In genomic region chr13:93309295-93309694, GRCm38 (mm10) we compare ENCODE assay signal across 22 mouse cellular contexts. TPM values are rescaled to one million over a fixed set of nuclear protein-coding genes. Genes with fewer than 3 reads are reported as not detected.
A peak's percentile ranks its signal among the peaks of the same experiment; 100 is the strongest.
DNase-seq lines count a peak whose midpoint lies in the region; ATAC-seq and TF ChIP-seq lines count a peak whose summit lies in the region.
"Had no signal": no experiment of that assay in that cellular context is flagged by ENCODE, and none has a peak within 500 bp of the region (broad histone marks: within the 10 kb centered on the region; RNA-seq: fewer than 3 reads in every experiment).

No protein-coding gene starts in this region.

- TF ChIP-seq CTCF in liver, adult 2 months (IDR thresholded peaks at IDR 0.05; ENCODE audit: low read depth, low read length): no peak
- TF ChIP-seq CTCF in liver, postnatal 0 days (IDR thresholded peaks at IDR 0.05; ENCODE audit: low read depth): no peak
- no peak for TF ChIP-seq CTCF in hindbrain, postnatal 0 days (IDR thresholded peaks at IDR 0.05; ENCODE audit: low read depth)

- no peaks in the 10 kb centered on the region for H3K36me3 ChIP-seq in forebrain, embryonic 16.5 days (ENCODE audit: control insufficient read depth, insufficient read depth)
- no peaks in the 10 kb centered on the region for H3K36me3 ChIP-seq in forebrain, embryonic 10.5 days (replicated peaks)
- no peaks in the 10 kb centered on the region for H3K36me3 ChIP-seq in heart, embryonic 12.5 days
- no peaks in the 10 kb centered on the region for H3K36me3 ChIP-seq in liver, adult 2 months (ENCODE audit: control insufficient read depth, insufficient read depth, low read length)
- H3K36me3 ChIP-seq in liver, postnatal 0 days (replicated peaks; ENCODE audit: insufficient read depth, low read length): no peaks in the 10 kb centered on the region
- no peaks in the 10 kb centered on the region for H3K36me3 ChIP-seq in hindbrain, postnatal 0 days (ENCODE audit: insufficient read depth, low read length)
- no peaks in the 10 kb centered on the region for H3K36me3 ChIP-seq in embryonic facial prominence, embryonic 10.5 days (replicated peaks)
- H3K36me3 ChIP-seq: embryonic facial prominence, embryonic 15.5 days had no signal

- TF ChIP-seq POLR2A in liver, adult 2 months (IDR thresholded peaks at IDR 0.05; ENCODE audit: extremely low read depth, insufficient read depth, low read length): no peak

- WGBS in forebrain, embryonic 16.5 days: 74% methylated on average over 1 of the region's 1 CpGs
- whole genome bisulfite sequencing in forebrain, embryonic 10.5 days: 84% methylated on average over 1 of the region's 1 CpGs
- 5% methylated on average over 1 of the region's 1 CpGs for WGBS in heart, embryonic 12.5 days
- WGBS in liver, adult 2 months: 28% methylated on average over 1 of the region's 1 CpGs
- WGBS in liver, postnatal 0 days (ENCODE audit: insufficient replicate concordance): 29% methylated on average over 1 of the region's 1 CpGs
- 69% methylated on average over 1 of the region's 1 CpGs for WGBS in hindbrain, postnatal 0 days
- 74% methylated on average over 1 of the region's 1 CpGs for WGBS in embryonic facial prominence, embryonic 10.5 days

- no peak for ATAC-seq in forebrain, embryonic 16.5 days
- ATAC-seq in heart, embryonic 12.5 days (ENCODE audit: insufficient number of reproducible peaks, low FRiP score): no peak
- no peak for ATAC-seq in liver, postnatal 0 days
- ATAC-seq in hindbrain, postnatal 0 days: no peak
- ATAC-seq: CD4-positive, CD25-positive, alpha-beta regulatory T cell, adult 4 months; inflammation-experienced regulatory T-cells, adult 6 months had no signal

- no peaks in the 10 kb centered on the region for H3K9me3 ChIP-seq in forebrain, embryonic 16.5 days (ENCODE audit: control insufficient read depth, low read length)
- H3K9me3 ChIP-seq in forebrain, embryonic 10.5 days: no peaks in the 10 kb centered on the region
- H3K9me3 ChIP-seq in heart, embryonic 12.5 days (replicated peaks): no peaks in the 10 kb centered on the region
- H3K9me3 ChIP-seq in liver, postnatal 0 days (ENCODE audit: low read length): no peaks in the 10 kb centered on the region
- H3K9me3 ChIP-seq in hindbrain, postnatal 0 days (ENCODE audit: low read length): no peaks in the 10 kb centered on the region
- no peaks in the 10 kb centered on the region for H3K9me3 ChIP-seq in embryonic facial prominence, embryonic 10.5 days
- H3K9me3 ChIP-seq: embryonic facial prominence, embryonic 15.5 days had no signal

- DNase-seq in forebrain, embryonic 10.5 days (ENCODE audit: extremely low spot score, low spot score): no peak
- DNase-seq in heart, postnatal 14 days: no peak
- peak; percentile 32 for DNase-seq in liver, adult 2 months (ENCODE audit: extremely low read depth, low read depth, low spot score)
- no peak for DNase-seq in liver, postnatal 0 days
- no peak for DNase-seq in hindbrain, postnatal 0 days (ENCODE audit: low spot score)
- no peak for DNase-seq in embryonic facial prominence, embryonic 10.5 days (ENCODE audit: low spot score)
- DNase-seq: adrenal gland, postnatal 14 days; cerebellum, adult 9-11 months; embryo, embryonic 11 days; kidney, adult 2 months; kidney, postnatal 10 days; left cerebral cortex, postnatal 4 days; liver; lung, adult 18-20 months; lung, postnatal 14 days; right cerebral cortex, postnatal 4 days; thymus, adult 2 months had no signal

- H3K27me3 ChIP-seq in forebrain, embryonic 16.5 days (replicated peaks; ENCODE audit: control insufficient read depth, insufficient read depth, low read length): no peaks in the 10 kb centered on the region
- H3K27me3 ChIP-seq in forebrain, embryonic 10.5 days (ENCODE audit: poor library complexity, severe bottlenecking): no peaks in the 10 kb centered on the region
- H3K27me3 ChIP-seq in heart, embryonic 12.5 days (replicated peaks): no peaks in the 10 kb centered on the region
- H3K27me3 ChIP-seq in liver, adult 2 months (ENCODE audit: control insufficient read depth, insufficient read depth, low read length): no peaks in the 10 kb centered on the region
- no peaks in the 10 kb centered on the region for H3K27me3 ChIP-seq in liver, postnatal 0 days (ENCODE audit: insufficient read depth, low read length)
- H3K27me3 ChIP-seq in hindbrain, postnatal 0 days (ENCODE audit: insufficient read depth, low read length): no peaks in the 10 kb centered on the region
- no peaks in the 10 kb centered on the region for H3K27me3 ChIP-seq in embryonic facial prominence, embryonic 10.5 days (replicated peaks; ENCODE audit: low read depth, poor library complexity, severe bottlenecking)
- H3K27me3 ChIP-seq: embryonic facial prominence, embryonic 15.5 days had no signal

- peak overlapping the region; percentile 13; the same call in 1 of the 2 replicates for H3K4me2 ChIP-seq in forebrain, embryonic 16.5 days (ENCODE audit: low read length)
- peak overlapping the region; percentile 42; the same call in 1 of the 2 replicates for H3K4me2 ChIP-seq in heart, embryonic 12.5 days
- no peak overlapping the region for H3K4me2 ChIP-seq in liver, postnatal 0 days (ENCODE audit: low read depth, low read length)
- H3K4me2 ChIP-seq in hindbrain, postnatal 0 days (ENCODE audit: low read depth, low read length): peak overlapping the region; percentile 4; the same call in 1 of the 2 replicates
- H3K4me2 ChIP-seq: embryonic facial prominence, embryonic 15.5 days had no signal

- H3K27ac ChIP-seq in forebrain, embryonic 16.5 days (ENCODE audit: low read length): no peak overlapping the region
- no peak overlapping the region for H3K27ac ChIP-seq in forebrain, embryonic 10.5 days
- peak overlapping the region; percentile 68 for H3K27ac ChIP-seq in heart, embryonic 12.5 days (ENCODE audit: poor library complexity, severe bottlenecking)
- H3K27ac ChIP-seq in liver, adult 2 months (replicated peaks; ENCODE audit: insufficient read depth, low read depth, low read length): no peak overlapping the region
- no peak overlapping the region for H3K27ac ChIP-seq in liver, postnatal 0 days (ENCODE audit: low read depth)
- no peak overlapping the region for H3K27ac ChIP-seq in hindbrain, postnatal 0 days
- H3K27ac ChIP-seq in embryonic facial prominence, embryonic 10.5 days (replicated peaks): no peak overlapping the region
- H3K27ac ChIP-seq: embryonic facial prominence, embryonic 15.5 days had no signal

- H3K9ac ChIP-seq in forebrain, embryonic 16.5 days (replicated peaks; ENCODE audit: low read depth, low read length): no peak overlapping the region
- no peak overlapping the region for H3K9ac ChIP-seq in heart, embryonic 12.5 days
- H3K9ac ChIP-seq in liver, adult 2 months (ENCODE audit: low read depth, low read length): no peak overlapping the region
- H3K9ac ChIP-seq in liver, postnatal 0 days (replicated peaks): no peak overlapping the region
- no peak overlapping the region for H3K9ac ChIP-seq in hindbrain, postnatal 0 days (replicated peaks; ENCODE audit: low read length)
- H3K9ac ChIP-seq: embryonic facial prominence, embryonic 15.5 days had no signal

- no peak for TF ChIP-seq EP300 in liver, postnatal 0 days (IDR thresholded peaks at IDR 0.05; ENCODE audit: low read depth)

- H3K4me1 ChIP-seq in forebrain, embryonic 16.5 days (replicated peaks; ENCODE audit: control insufficient read depth, insufficient read depth, low read length): peaks cover 32% of the 10 kb centered on the region
- H3K4me1 ChIP-seq in forebrain, embryonic 10.5 days: peaks cover 44% of the 10 kb centered on the region
- H3K4me1 ChIP-seq in heart, embryonic 12.5 days (replicated peaks): peaks cover 25% of the 10 kb centered on the region
- H3K4me1 ChIP-seq in liver, adult 2 months (ENCODE audit: control insufficient read depth, insufficient read depth, low read length): peaks cover 2% of the 10 kb centered on the region
- peaks cover 8% of the 10 kb centered on the region; the same call in 1 of the 2 replicates for H3K4me1 ChIP-seq in liver, postnatal 0 days (ENCODE audit: insufficient read depth)
- H3K4me1 ChIP-seq in hindbrain, postnatal 0 days (ENCODE audit: insufficient read depth, low read length): peaks cover 17% of the 10 kb centered on the region
- peaks cover 41% of the 10 kb centered on the region for H3K4me1 ChIP-seq in embryonic facial prominence, embryonic 10.5 days

- peaks cover 6% of the 10 kb centered on the region; the same call in 1 of the 2 replicates for H3K79me2 ChIP-seq in liver, adult 2 months (ENCODE audit: control insufficient read depth, insufficient read depth, low read length)

- no peak overlapping the region for H3K4me3 ChIP-seq in forebrain, embryonic 16.5 days (replicated peaks; ENCODE audit: low read length)
- H3K4me3 ChIP-seq in forebrain, embryonic 10.5 days: no peak overlapping the region
- no peak overlapping the region for H3K4me3 ChIP-seq in heart, embryonic 12.5 days
- H3K4me3 ChIP-seq in liver, adult 2 months (ENCODE audit: insufficient read depth, low read depth, low read length): no peak overlapping the region
- no peak overlapping the region for H3K4me3 ChIP-seq in liver, postnatal 0 days (ENCODE audit: low read depth, low read length)
- H3K4me3 ChIP-seq in hindbrain, postnatal 0 days (ENCODE audit: low read length): no peak overlapping the region
- no peak overlapping the region for H3K4me3 ChIP-seq in embryonic facial prominence, embryonic 10.5 days
- H3K4me3 ChIP-seq: embryonic facial prominence, embryonic 15.5 days had no signal

- intact Hi-C loops in heart, postnatal 14 days (cut with DNase I): loop anchor here (5.0 to 10.0 kb wide), 2 partner anchors 88 to 416 kb away; no protein-coding TSS in a partner anchor

RNA-seq across cellular contexts. Expression of gene Homer1, which starts 9.9 kb away (rescaled TPM):
- polyA plus RNA-seq in forebrain, embryonic 16.5 days (2015; fragmentation: Nextera tagmentation; extraction: Ambion mirVana): 15.7 and 17.0 TPM in 2 replicates
- polyA plus RNA-seq in forebrain, embryonic 10.5 days (2016; fragmentation: Nextera tagmentation; extraction: Ambion mirVana): 7.9 TPM in 2 replicates
- 23.5 and 27.7 TPM in 2 replicates for polyA plus RNA-seq in heart, embryonic 12.5 days (2016; fragmentation: Nextera tagmentation; extraction: Ambion mirVana)
- total RNA-seq in heart, postnatal 14 days (2021): 10 to 100 TPM; 63.8 to 67.9 TPM
- 12.3 and 13.2 TPM in 2 replicates for total RNA-seq in liver, adult 2 months (2014; rRNA removed)
- 1.8 and 2.6 TPM in 2 replicates for polyA plus RNA-seq in liver, adult 2 months (2012; rRNA removed)
- polyA plus RNA-seq in liver, postnatal 0 days (2015; fragmentation: Nextera tagmentation; extraction: Ambion mirVana): 1.2 and 1.6 TPM in 2 replicates
- total RNA-seq in hindbrain, postnatal 0 days (2014; rRNA removed): 58.2 and 63.7 TPM in 2 replicates
- 9.8 and 10.0 TPM in 2 replicates for polyA plus RNA-seq in hindbrain, postnatal 0 days (2015; fragmentation: Nextera tagmentation; extraction: Ambion mirVana)
- 8.6 and 8.7 TPM in 2 replicates for polyA plus RNA-seq in embryonic facial prominence, embryonic 10.5 days (2016; fragmentation: Nextera tagmentation; extraction: Ambion mirVana)
